Mouse (Mus musculus) spleen, postnatal 4 days (tissue): ENCODE data around the gene Unc5b.

ENCODE experiments used
- DNase-seq, 2 experiments: peaks; one replicate each; pipeline ENCODE4 v3.0.0; 2022; ENCODE audit warnings: low spot score in 2 of 2

The Unc5b gene

DNA sequence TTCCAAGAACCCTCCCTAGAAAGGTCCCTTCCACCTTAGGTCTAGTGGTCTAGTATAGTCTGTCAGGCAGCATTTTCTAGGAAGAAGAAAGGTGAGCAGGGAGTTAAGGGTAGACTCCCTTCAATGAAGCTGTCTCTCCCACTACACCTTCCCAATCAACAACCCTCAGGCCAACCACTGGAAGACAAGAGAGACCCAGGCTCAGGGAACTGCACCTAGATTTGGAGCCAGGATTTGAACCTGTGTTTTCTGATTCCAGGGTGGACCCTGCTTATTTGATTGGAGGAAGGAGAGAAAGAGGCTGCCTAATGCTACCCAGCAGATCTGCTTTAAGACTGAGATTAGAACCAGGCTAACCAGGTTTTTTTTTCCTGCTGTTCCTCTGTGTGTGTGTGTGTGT, 10.1 kb downstream of the Unc5b start:
- no peak for DNase-seq

DNA sequence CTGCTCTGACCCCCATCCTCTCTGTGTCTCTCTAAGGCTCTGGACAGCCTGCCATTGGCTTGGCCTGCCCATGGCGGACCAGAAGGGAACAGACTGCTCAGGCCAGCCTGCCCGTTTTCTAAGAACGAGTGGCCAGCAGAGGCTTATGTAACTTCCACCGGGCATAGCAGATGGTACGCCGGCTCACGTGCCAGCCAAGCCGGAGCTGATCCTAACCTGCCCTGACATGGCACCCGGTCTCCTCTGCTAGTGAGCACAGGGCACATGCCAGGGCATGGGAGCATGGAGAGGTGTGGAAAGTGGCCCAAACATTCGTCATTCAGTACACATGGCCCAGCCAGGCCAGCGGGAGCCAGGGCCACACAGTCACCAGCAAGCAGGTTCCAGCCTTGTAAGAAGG, 10.8 kb downstream of the Unc5b start:
- no peak for DNase-seq

DNA sequence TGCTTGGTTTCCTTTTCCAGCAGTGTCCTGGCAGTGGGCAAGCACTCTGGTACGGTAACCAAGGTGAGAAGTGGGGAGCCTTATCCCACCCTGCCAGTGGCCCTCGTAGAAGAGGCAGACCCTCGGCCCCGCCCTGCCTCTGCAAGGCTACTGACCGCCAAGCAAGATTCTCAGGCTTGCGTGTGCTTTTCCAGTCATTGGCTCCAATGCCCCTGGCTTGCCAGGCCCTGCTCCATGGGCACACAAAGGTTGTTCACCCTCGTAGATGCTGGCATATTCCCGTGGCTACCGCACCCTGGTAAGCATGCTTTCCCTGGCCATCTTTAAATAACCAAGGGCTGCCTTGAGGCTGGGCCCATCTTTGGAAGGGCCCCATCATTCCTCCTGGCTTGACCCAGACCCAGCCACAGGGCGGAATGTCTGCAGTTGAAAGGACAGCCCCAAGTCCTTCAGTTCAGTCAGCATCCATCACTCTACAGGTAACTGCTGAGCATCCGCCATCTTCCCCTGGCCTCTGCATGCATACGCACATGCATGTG, 11.7 kb downstream of the Unc5b start:
- no peak for DNase-seq

DNA sequence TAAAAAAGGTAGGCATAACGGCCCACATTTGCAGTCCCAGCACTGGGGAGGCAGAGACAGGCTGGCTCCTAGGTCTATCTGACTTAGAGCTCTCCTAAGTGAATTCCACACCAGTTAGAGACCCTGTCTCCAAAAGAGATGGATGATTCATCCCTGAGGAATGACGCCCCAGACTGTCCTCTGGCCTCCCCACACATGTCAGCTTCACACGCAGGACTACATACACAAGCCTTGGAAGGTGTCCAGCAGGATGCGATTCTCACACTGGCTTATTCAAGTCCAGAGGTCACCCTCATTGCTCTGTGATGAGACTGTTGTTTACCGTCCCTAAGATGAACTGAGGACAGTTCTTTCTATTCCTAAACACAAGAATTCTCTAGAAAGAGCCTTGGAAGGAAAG, 12.2 kb downstream of the Unc5b start:
- no peak for DNase-seq

DNA sequence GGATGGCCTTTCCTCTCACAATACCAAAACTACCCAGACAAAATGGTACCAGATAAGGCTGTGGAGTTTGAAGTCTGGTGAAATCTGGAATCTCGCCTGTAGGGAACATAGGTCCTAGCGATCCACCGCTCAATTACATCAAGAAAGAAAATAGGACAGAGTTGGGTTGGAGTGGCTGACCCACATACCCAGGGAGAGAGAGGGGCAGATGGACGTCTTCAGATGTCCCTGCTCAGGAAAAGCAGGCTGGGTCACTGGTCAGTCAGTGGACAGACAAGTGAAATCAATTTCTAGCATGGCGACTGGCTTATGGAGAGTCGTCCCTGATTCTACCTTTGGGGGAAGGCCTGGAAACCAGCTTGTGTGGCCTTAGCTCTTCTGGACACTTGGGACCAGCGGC, 12.7 kb downstream of the Unc5b start:
- DNase-seq, result no peak

DNA sequence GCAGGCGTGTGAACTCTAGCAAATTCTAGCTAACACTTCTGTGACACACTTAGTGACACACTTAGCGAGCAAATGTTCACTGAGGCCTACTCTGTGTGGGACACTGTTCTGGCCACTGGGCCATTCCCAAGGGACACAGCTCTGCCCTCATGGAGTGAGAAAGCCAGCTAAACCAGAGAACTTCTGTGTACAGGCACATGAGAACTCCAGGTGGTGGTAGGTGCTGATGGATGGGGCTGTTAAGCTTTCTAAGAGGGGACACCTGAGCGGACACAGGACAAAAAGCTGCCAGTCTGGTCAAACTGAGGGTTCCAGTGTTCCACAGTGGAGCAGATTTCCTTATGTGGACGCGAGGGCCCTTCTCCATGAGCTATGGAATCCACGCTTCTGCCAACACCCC, 13.5 kb downstream of the Unc5b start:
- DNase-seq, result no peak

DNA sequence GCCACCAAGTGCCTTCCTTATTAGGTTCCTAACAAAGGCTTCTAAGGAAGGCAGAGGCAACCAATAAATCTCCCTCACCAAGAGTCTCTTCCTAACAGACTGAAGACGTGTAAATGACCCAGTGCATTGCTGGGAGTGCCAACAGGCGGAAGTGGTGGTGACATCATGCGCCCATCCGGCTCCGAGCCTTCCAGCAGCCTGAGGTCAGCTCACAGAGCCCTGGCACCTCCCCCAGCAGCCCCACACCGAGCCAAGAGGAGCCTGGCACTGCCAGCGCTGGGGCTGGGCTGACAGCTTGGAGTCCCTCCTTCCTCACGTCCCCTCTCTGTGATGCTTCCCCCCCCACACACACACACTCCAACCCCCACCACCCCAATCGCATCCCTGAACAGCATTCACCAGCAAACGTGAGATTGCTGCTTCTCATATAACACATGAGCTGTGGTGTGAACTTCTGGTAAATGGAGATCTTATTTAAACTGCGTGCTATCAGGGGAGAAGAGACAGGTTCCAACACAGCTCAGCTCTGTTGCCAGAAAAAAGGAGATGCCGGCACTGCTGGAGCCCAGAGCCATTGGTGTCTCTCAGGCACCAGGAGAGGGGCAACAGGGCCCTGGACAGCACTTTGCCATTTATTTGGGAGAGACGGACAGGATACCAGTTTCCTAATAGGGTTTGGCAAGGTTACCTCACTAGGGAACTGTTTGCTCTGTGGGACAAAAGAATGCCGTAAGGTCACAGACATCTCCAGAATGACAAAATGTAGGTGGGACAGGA, 14.3 kb downstream of the Unc5b start:
- DNase-seq, result peak in 1 of 2 experiments; percentile 24

DNA sequence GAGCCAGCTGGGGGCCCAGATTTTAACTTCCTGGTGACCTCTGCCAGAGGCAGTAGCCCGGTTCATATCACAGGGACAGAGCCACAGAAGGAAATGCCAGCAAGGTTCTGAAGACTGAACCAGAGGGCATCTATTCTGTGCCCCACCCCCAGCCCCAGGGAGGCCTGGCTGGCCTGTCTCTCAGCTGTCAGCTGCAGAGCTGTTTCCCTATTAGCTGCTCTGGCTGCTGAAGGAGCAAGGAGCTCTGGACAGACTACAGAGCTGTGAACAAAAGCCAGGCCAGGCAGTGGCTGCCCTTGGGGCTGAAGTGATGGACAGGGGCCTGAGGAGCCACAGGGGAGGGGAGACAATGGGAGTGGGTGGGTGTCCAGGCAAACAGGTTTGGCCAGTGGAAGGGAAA, 15.5 kb downstream of the Unc5b start:
- no peak for DNase-seq

DNA sequence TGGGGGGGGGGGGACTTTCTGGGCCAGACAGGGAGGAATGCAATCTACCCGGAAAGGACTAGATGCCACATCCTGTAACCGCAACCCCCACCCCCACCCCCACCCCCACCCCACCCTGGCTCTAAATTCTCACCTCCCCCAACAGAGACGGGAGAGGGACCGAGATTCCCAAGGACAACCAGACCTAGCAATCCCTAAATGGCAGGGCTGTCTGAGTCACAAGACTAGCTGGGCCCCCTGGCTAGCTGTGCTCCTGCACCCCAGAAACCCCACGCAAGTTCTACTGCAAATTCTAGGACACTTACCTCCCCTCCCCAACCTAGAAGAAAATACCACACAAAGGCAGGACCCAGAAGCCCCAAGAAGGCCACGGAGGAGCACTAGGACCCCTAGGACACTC, 16.3 kb downstream of the Unc5b start:
- no peak for DNase-seq

DNA sequence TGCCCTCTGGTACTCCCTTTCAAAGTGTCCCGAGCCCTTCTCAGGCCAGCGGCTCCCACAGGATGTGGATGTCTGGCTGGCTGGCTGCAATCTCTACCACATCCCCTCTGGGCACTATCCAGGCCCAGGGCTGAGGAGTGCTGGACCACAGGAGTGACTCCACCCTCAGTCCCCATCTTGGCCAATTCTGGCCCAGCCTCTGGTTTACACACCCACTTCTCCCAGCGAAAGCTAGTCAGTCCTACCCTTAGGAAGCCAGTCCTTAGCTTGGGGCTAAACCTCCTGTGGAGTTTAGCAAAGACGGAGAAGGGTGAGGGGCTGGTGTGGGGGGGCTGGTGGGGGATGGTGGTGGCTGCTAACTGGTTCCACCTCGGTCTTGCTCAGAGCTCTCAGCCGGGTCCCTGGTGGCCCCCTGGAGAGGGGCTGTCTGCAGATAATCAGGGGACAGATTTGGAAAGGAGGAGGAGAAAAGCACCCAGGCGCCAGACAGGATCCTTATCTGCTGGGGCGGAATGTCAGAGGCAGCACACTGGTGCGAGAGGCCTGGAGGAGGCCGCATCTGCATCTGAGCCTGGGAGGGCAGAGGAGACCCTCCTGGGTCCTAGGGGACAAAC, 16.8 kb downstream of the Unc5b start:
- no peak for DNase-seq

DNA sequence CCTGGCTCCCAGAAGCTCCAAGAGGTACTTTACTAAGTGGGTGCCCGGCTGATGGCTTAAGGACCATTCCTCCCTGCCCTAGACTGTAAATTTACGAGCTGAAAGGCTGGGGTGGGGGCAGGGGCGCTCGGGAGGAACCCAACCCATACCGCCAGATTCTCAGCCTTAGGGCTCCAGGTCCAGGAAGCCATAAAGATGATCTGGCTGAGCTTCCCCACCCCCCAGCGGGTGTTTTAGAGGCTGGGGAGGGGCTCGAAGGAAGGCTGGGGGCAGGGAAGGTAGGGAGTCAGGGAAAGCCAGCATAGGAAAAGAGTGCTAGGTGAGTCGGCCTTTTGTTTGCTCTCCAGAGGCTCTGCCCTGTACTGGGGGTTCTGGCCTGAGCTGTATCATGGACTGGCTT, 17.8 kb downstream of the Unc5b start:
- no peak for DNase-seq

DNA sequence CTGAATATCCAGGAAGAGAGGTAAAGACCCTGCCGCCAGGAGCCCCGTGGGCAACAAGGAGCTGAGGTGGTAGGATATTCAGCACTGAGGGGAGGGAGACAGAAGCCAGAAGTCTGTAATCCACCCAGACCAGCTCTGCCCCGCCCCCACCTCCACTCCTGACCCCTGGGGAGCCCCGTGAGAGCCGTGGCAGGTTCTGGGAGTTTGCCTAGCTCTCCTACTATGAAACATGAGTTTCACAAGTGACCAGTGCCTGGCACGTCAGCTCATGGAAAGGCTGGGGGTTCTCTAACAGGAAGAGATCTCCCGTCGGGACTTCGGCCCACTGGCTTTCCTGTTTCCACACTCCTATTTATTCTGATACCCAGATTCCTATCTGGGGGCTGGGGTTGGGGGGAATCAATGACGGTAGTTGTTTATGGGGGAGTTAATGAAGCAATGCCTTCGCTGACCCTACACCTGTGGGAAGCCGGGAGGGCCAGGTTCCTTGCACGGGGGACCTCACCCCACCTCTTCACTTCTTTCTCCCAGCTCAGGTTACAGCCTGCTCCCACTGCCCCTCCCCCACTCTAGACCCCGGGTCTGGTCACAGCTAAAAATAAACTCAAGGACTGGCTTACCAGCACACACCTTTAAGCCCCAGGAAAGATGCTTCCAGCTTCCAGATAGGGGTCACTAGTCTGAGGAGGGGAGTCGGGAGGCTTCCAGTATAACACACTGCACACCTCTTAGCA, 19.4 kb downstream of the Unc5b start:
- no peak for DNase-seq

DNA sequence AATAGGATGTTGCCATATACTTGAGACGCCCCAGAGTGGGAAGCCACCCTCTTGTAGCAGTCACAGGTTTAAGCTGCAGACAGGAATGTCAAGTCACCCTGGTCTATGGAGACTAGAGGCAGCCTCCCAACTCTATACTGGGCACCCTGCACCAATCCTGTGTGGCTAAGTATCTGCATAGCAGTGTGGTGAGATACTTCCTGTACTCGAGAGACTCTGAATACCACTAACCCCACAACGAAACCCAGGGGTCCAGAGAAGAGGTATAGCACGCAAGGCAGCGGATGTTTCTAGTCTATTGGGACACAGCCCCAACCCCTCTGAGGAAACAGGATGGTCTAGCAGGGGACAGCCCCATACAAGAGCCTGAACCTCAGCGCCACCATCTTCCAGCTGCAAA, 22.9 kb downstream of the Unc5b start:
- no peak for DNase-seq

DNA sequence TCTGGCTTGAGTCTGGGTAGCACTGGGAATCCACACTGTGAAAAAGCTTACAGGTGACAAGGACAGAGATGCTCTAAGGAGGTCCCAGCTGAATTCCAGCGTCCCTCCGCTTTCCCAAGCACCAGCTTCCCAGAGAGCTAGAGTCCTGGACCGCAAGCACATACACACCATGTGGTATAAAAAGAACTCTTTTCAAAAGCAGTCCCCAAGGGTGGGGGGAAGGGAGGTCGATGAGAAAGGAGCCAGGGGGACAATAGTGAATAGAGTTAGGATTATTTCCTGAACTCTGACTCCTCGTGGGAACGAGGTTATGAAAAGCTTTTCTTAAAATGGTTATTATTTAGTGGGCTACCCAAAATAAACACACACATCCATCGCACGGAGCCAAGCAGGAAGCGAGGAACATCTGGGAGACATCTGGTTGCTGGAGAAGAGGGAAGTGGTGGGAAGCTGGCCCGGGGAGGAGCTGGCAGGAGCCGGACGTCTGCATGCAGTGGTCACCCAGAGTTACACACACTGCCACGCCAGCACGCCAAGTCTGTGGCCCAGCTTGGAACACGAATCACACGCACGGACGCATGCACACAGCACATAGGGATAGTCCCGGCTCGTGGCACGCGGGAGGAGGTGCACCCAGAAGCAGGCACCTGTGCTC, 23.7 kb downstream of the Unc5b start:
- DNase-seq, result no peak

DNA sequence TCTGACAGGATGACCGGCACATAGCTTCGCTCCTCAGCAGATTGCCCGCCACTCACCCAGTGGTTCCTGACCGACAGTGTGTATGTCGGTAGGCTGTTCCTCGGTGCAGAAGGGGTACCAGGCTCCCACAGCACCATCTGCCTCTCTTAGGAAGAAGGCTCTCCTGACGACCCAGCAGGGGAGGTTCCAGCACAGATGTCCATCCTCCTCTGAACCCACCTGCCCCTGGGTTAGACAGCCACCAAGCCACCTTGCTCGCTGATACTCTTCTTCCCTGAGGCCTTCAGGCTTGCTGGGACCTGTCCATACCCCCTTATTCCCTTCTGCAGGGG, 25.2 kb downstream of the Unc5b start:
- no peak for DNase-seq

DNA sequence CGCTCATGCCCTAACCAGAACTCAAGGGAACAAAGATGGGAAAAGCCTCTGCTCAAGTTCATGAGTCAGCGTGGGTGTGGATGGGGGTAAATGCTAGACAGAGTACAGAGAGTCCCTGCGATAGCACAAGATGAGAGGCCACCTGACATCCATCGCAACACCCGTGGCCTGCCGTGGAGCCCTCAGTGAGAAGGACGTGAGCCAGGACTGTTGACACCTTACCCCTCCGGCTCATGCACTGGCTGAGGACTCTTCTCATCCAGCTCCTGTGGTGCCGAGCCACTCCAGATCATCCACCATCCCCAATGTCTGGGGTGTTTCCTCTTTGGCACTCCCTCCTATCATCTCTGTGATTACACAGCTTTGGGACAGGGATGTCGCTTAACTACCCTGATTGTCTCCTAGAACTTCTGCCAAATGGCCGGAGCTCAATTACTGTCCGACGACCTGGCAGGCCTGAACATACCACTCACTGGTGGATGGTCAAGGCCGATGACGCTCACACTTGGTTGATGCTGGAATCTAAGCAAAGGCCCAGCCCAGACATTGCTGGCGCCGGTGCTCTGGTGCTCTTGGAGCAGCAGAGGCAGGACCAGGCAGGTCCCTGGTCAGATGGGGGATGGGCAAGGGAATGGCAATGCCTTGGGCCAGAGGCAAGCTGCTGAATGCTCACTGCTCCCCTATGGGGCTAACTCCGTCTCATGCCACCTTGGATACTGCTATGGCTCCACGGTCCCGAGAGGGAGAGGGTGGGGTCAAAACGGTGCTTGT, 25.8 kb downstream of the Unc5b start:
- no peak for DNase-seq

DNA sequence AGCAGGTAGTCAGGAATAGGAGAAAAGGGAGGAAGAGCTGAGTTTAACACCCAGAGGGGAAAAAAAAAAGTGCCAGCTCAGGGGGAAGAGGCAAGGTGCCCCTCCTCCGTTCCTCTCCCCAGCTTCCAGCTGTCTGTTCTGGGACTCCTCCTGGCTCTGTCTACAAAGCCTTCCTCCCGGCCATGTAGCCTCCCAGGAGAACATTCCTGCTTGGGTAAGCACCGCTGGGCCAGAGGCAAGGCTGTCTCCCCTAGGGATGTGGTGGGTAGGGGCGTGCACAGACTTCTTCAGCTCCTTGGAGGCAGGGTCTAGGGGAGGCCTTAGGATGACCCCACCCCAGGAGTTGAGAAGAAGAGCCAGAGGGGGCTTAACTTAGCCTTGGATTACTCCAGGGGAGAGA, 26.5 kb downstream of the Unc5b start:
- no peak for DNase-seq

DNA sequence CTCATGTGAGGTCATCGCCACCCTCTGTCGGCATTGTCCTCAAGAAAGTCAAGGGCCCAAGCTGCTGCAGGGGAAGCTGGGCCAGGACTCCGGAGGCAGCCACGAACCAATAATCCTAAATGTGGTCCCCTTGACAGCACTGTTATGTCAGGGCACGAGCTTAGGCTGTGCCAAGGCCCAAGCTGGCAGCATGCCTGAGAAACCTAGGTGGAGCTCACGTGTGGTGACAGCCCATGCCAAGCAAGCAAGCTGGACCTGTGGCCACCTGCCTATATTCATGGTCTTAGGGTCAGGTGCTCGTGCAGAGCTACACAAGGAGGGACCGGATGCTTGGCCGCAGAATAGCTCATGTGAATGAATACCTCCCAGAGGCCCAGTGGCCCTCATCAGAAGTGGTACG, 27.4 kb downstream of the Unc5b start:
- DNase-seq, result no peak

DNA sequence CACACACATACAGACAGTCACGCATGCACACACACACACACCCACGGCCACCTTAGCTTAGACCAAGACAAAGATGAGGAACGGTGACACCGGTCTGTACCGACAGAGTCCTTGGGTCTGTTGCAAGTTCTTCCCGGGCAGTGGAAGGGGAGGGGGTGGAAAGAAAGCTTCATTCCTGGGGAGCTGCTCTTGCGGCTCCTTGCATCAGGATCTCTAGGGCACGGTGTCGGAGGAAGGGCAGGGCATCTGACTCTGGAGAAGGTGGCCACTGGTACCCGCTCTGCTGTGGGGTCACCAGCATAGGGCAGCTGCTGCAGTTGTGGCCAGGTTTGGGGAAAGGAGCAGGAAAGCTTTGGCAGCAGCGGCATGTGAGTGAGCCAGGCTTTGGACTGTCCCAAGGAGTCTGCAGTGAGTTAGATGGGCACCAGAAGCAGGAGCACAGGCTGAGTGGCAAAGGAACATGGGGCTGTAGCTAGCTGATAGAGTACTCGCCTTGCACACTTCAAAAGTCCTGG, 29.4 kb downstream of the Unc5b start:
- DNase-seq, result no peak

DNA sequence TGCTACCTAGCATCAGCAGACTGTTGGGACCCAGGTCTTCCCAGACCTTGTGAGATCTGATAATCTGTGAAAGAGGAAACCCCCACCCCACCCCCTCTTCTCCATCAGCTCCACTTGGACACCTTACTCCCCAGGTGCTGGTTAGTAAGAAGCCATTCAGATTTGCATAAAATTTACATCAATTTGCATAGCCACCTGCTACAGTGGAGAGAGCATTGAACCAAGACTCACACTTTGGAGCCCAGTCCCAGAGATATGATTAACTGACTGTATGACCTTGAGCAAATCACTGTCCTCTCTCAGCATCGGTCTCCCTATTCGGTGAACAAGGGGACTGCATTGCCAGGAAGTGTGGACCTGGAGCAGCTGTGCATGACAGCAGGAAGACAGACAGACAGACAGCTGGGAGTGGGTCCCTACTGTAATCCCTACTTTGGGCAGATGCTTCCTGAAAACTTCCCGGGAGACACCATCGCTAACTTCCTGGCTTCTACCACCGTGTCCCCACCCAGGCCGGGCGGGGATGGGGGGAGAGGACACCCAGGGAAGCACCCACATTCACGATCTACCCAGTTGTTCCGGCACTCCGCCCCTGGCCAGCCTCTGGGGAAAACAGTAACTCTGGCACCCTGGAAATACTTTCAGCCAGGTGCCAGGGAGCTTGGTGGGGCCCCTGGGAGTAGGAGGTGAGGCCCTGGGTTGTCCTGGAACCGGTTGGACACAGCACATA, 30.0 kb downstream of the Unc5b start:
- no peak for DNase-seq
